Mouse (Mus musculus) cerebellum, postnatal 25 days (tissue): ENCODE measurements around the gene Camta2.
A peak's percentile ranks its signal among the peaks of the same experiment; 100 is the strongest.

ENCODE experiments used
- DNase-seq, 2 experiments: peaks; one replicate each; pipeline ENCODE4 v3.0.0; 2021; ENCODE audit warnings: mixed read lengths in 2 of 2

The Camta2 gene

GRCm38 (mm10) chr11:70663101-70663500 lies 24.8 kb downstream of the Camta2 start:
- no peak for DNase-seq

GRCm38 (mm10) chr11:70660571-70660970 lies 27.3 kb downstream of the Camta2 start:
- no peak for DNase-seq

GRCm38 (mm10) chr11:70658942-70659341 lies 29.0 kb downstream of the Camta2 start:
- no peak for DNase-seq

GRCm38 (mm10) chr11:70658521-70658920 lies 29.4 kb downstream of the Camta2 start:
- no peak for DNase-seq

- no peak for DNase-seq
These were observed 29.9 kb downstream of the Camta2 start for GRCm38 (mm10) chr11:70657991-70658390.

GRCm38 (mm10) chr11:70657573-70657972 lies 30.3 kb downstream of the Camta2 start:
- DNase-seq: no peak

- DNase-seq: peak in 1 of 2 experiments; percentile 56
These were observed 30.9 kb downstream of the Camta2 start, which contains the start of gene Eno3 for GRCm38 (mm10) chr11:70656964-70657363. Gene Eno3, plus strand, starts transcription at chr11:70657202.

GRCm38 (mm10) chr11:70656456-70656927 lies 31.4 kb downstream of the Camta2 start:
- peak; percentile 61 to 77 for DNase-seq

GRCm38 (mm10) chr11:70655571-70656455 lies 32.1 kb downstream of the Camta2 start:
- peak; percentile 56 to 60 for DNase-seq

- peak; percentile 92 to 94 for DNase-seq
These were observed 32.9 kb downstream of the Camta2 start for GRCm38 (mm10) chr11:70654923-70655570.

- peak; percentile 81 to 91 for DNase-seq
These were observed 33.5 kb downstream of the Camta2 start, which contains the start of gene Pfn1 for GRCm38 (mm10) chr11:70654198-70654922. Gene Pfn1, minus strand, starts transcription at chr11:70654644.

GRCm38 (mm10) chr11:70653345-70654197 lies 34.3 kb downstream of the Camta2 start:
- DNase-seq: peak; percentile 74 to 85

GRCm38 (mm10) chr11:70652884-70653344 lies 35.0 kb downstream of the Camta2 start:
- DNase-seq: no peak

- peak; percentile 10 to 26 for DNase-seq
These were observed 35.6 kb downstream of the Camta2 start for GRCm38 (mm10) chr11:70652029-70652883.

- DNase-seq: peak in 1 of 2 experiments; percentile 4
These were observed 36.5 kb downstream of the Camta2 start for GRCm38 (mm10) chr11:70651391-70651790.

GRCm38 (mm10) chr11:70650322-70651175 lies 37.4 kb downstream of the Camta2 start:
- DNase-seq: peak in 1 of 2 experiments; percentile 14

GRCm38 (mm10) chr11:70649185-70649734 lies 38.6 kb downstream of the Camta2 start:
- peak in 1 of 2 experiments; percentile 6 for DNase-seq

GRCm38 (mm10) chr11:70648512-70648911 lies 39.4 kb downstream of the Camta2 start:
- DNase-seq: peak in 1 of 2 experiments; percentile 2

- peak; percentile 39 to 53 for DNase-seq
These were observed 40.0 kb downstream of the Camta2 start for GRCm38 (mm10) chr11:70647716-70648420.
